Mouse (Mus musculus) right cerebral cortex, postnatal 14 days (tissue): ENCODE data around the gene Tigd3.

ENCODE experiments used
- DNase-seq: peaks from one replicate; pipeline ENCODE4 v3.0.0; 2022

Tigd3 gene

DNA sequence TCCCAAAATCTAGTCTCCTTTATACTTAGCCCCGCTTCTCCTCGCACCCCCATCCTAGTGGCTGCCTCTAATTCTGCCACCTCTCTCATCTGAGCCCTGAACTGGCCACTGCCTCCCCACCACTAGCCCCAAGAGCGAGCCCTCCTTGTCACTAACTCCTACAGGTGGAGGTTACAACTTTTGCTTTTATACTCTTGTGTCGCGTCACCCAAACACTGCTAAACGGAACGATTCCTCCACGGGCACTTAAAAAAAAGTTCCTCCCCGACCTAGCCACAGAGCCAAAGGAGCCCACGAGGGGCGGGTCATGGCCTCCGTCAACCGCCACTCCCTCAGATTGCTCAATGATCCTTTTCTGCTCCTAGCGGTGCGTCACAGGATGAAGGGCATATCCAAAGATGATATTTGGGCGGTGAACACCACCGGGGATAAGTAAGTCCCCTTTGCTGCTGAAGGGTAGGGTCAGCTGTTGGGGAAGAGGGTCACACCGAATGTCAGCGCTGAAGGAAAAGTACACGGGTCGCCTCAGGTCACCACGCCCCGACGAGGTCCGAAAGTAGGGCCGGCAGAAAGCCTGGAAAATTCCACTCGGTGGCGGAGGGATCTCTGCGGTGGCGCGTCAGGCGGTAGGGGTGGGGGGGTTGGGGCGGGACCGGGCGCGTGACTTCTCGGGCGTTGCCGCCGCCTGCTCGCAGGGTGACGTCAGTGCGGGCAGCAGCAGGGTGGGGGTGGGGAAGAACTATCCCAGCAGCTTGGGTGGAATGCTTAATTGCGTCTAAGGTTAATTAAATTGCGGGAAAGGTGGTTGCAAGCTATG, 48.4 kb downstream of the Tigd3 start:
- peak; percentile 97 for DNase-seq

DNA sequence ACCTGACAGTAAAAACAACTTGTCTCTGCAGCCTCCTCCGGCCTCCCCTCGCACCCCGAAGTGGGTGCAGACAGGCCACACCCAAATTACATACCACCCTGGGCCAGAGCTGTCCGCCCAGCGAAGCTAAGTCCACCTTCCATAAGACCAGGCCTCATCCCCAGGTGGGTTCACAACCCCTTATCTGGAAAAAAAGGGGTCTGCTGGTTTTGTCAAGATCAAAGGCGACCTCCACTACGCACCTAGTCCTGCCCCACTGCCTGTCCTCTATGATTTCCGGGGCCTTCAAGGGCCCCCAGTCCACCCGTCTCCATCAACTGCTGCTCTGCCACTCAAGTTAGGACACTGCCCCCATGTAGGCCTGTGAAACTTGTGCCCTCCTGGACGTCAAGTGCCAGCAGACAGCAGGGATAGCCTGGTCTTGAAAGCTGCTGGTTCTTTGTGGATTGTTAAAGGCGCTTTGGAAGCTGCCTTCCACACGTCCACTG, 49.1 kb downstream of the Tigd3 start:
- DNase-seq: no peak

GRCm38 (mm10) chr19:5843781-5844691, 49.9 kb downstream of the Tigd3 start:
- DNase-seq: no peak

- DNase-seq: no peak
These were observed 50.9 kb downstream of the Tigd3 start for GRCm38 (mm10) chr19:5842785-5843730.

DNA sequence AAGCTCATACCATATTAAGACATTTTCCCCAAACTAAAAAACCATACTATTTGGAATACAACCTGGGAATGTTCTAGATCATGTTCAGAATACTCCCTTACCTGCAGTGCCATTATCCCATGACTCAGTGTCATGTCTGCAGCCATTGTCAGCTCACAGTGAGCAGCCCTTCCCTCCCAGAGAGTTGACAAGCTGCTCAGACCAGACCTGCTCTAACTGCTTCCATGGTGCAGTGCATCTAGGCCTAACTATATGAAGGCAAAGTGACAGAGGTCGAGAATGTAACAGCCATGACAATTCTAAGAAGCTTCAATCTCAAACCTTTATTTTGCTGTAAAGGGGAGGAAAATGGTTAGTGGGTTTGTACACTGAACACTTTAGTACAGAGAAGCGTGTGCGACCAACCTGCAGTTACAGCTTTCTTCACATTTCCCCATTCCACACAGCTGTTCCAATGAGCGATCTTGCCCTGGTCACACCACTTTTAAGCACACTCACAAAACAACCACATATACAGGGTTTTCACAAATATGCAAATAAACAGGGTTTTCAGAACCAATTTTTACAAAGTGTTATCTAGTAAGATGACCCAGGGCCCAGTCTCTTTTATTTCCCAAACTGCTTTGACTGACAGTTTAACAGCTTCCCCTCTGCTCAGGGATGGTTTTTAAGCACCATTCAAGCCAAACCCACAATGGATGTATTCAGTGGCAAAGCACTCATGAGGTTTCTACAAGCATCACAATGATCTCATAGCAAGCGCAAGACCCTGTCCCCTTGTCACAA, 51.8 kb downstream of the Tigd3 start:
- DNase-seq: no peak

- DNase-seq: no peak
These were observed 52.5 kb downstream of the Tigd3 start for GRCm38 (mm10) chr19:5841389-5841946.
